Mouse (Mus musculus) stomach, postnatal 0 days (tissue): Measurements from ENCODE around the gene Arhgap31. TPM values are rescaled to one million over a fixed set of nuclear protein-coding genes. Genes with fewer than 3 reads are reported as not detected.

Experiments used
- ATAC-seq: fragments of 200-750 bp; cut with Nextera tagmentation; 2 replicates; pipeline ENCODE4 v1.8.0; 2017; ENCODE audit not compliant: low FRiP score, low TSS enrichment
- DNase-seq: peaks from one replicate; pipeline ENCODE4 v3.0.0-alpha.2; 2016; ENCODE audit warnings: low spot score
- H3K27ac ChIP-seq: fragments of 300-500 bp; sonication (generic); replicated peaks from 2 replicates; pipeline ENCODE4 v1.5.1; 2014; ENCODE audit warnings: mild to moderate bottlenecking, control low read depth
- H3K27me3 ChIP-seq: fragments of 300-500 bp; sonication (generic); 2 replicates; pipeline ENCODE4 v1.6.1; 2014; ENCODE audit warnings: low read length; ENCODE audit not compliant: control insufficient read depth, insufficient read depth
- H3K36me3 ChIP-seq: fragments of 300-500 bp; sonication (generic); 2 replicates; pipeline ENCODE4 v1.6.1; 2014; ENCODE audit warnings: low read length, mixed read lengths; ENCODE audit not compliant: control insufficient read depth, insufficient read depth
- H3K4me1 ChIP-seq: fragments of 300-500 bp; sonication (generic); replicated peaks from 2 replicates; pipeline ENCODE4 v1.6.1; 2014; ENCODE audit warnings: antibody characterized with exemption; ENCODE audit not compliant: control insufficient read depth, insufficient read depth
- H3K4me2 ChIP-seq: fragments of 300-500 bp; sonication (generic); replicated peaks from 2 replicates; pipeline ENCODE4 v1.6.1; 2014; ENCODE audit warnings: low read depth, mild to moderate bottlenecking, control low read depth, moderate library complexity
- H3K4me3 ChIP-seq: fragments of 300-500 bp; sonication (generic); 2 replicates; pipeline ENCODE4 v1.5.1; 2014; ENCODE audit warnings: low read depth, low read length, control low read depth
- H3K9ac ChIP-seq: fragments of 300-500 bp; sonication (generic); 2 replicates; pipeline ENCODE4 v1.6.1; 2014; ENCODE audit warnings: mild to moderate bottlenecking, low read length, control low read depth, mixed read lengths
- H3K9me3 ChIP-seq: fragments of 300-500 bp; sonication (generic); 2 replicates; pipeline ENCODE4 v1.6.1; 2016; ENCODE audit warnings: low read length; ENCODE audit not compliant: control insufficient read depth
- CTCF ChIP-seq: IDR thresholded peaks from 2 replicates; pipeline ENCODE4 v1.5.1; 2016; ENCODE audit warnings: antibody characterized with exemption, low read depth, mild to moderate bottlenecking, moderate library complexity
- EP300 ChIP-seq: optimal IDR thresholded peaks from 2 replicates; pipeline ENCODE3; 2016; ENCODE audit warnings: antibody characterized with exemption
- WGBS: fragments of 180-500 bp; shearing (Covaris S2); extraction: QIAGEN DNeasy Blood & Tissue Kit; methylation state at CpG from one replicate; pipeline ENCODE4 v1.1.7; 2014; 5-methylcytosine and 5-hydroxymethylcytosine counted together
- polyA plus RNA-seq: library from polyadenylated mRNA; unstranded; fragments of >200 nt; fragmentation: Nextera tagmentation; extraction: Ambion mirVana; gene quantifications from 2 replicates; pipeline ENCODE4 v1.2.1, GENCODE M21; 2015

The Arhgap31 gene
- polyA plus RNA-seq, 1 experiment from 2014 or later: 3.1 TPM

- H3K9me3 ChIP-seq: no peaks in the 10 kb centered on the region
- peaks cover 7% of the 10 kb centered on the region; the same call in 1 of the 2 replicates for H3K36me3 ChIP-seq
- H3K4me1 ChIP-seq: no peaks in the 10 kb centered on the region
- H3K27ac ChIP-seq: no peak overlapping the region
- no peak for TF ChIP-seq EP300
- TF ChIP-seq CTCF: 0 out of 2 replicates have a peak, but pooled peaks have one; percentile 5
- 79% methylated on average over 12 of the region's 12 CpGs for WGBS
- no peak overlapping the region for H3K4me2 ChIP-seq
- H3K9ac ChIP-seq: no peak overlapping the region
- H3K27me3 ChIP-seq: no peaks in the 10 kb centered on the region
- DNase-seq (no peak), ATAC-seq (no peak)
- H3K4me3 ChIP-seq: no peak overlapping the region
Observed at GRCm38 (mm10) chr16:38758104-38758861, 45.2 kb upstream of the Arhgap31 start.

- Histone ChIP-seq H3K27me3 (no peaks in the 10 kb centered on the region), H3K27ac (no peak overlapping the region), H3K4me1 (no peaks in the 10 kb centered on the region), H3K4me3 (no peak overlapping the region), H3K9me3 (no peaks in the 10 kb centered on the region), H3K36me3 (peaks cover 7% of the 10 kb centered on the region; the same call in 1 of the 2 replicates), H3K4me2 (no peak overlapping the region), H3K9ac (no peak overlapping the region)
- DNase-seq (no peak), ATAC-seq (no peak)
- WGBS: 93% methylated on average over 19 of the region's 19 CpGs
- TF ChIP-seq CTCF: no peak
- TF ChIP-seq EP300: no peak
Observed at GRCm38 (mm10) chr16:38757626-38758025, 44.6 kb upstream of the Arhgap31 start.

- no peak overlapping the region for H3K27ac ChIP-seq
- 63% methylated on average over 4 of the region's 4 CpGs for WGBS
- H3K4me2 ChIP-seq: no peak overlapping the region
- DNase-seq (no peak), ATAC-seq (no peak)
- no peaks in the 10 kb centered on the region for H3K4me1 ChIP-seq
- no peaks in the 10 kb centered on the region for H3K9me3 ChIP-seq
- no peak overlapping the region for H3K9ac ChIP-seq
- TF ChIP-seq CTCF (no peak), EP300 (no peak)
- H3K27me3 ChIP-seq: no peaks in the 10 kb centered on the region
- H3K4me3 ChIP-seq: no peak overlapping the region
- H3K36me3 ChIP-seq: peaks cover 7% of the 10 kb centered on the region; the same call in 1 of the 2 replicates
Observed at GRCm38 (mm10) chr16:38756572-38756971, 43.5 kb upstream of the Arhgap31 start.

- WGBS: 29% methylated on average over 5 of the region's 5 CpGs
- H3K36me3 ChIP-seq: peaks cover 7% of the 10 kb centered on the region; the same call in 1 of the 2 replicates
- no peaks in the 10 kb centered on the region for H3K4me1 ChIP-seq
- H3K9ac ChIP-seq: no peak overlapping the region
- no peak overlapping the region for H3K27ac ChIP-seq
- no peak for TF ChIP-seq EP300
- no peak for TF ChIP-seq CTCF
- no peak; the same call in 1 of the 2 replicates for ATAC-seq
- no peaks in the 10 kb centered on the region for H3K27me3 ChIP-seq
- no peak for DNase-seq
- no peak overlapping the region for H3K4me2 ChIP-seq
- H3K4me3 ChIP-seq: no peak overlapping the region
- no peaks in the 10 kb centered on the region for H3K9me3 ChIP-seq
Observed at GRCm38 (mm10) chr16:38756177-38756503, 43.1 kb upstream of the Arhgap31 start.

- Histone ChIP-seq H3K9me3 (no peaks in the 10 kb centered on the region), H3K36me3 (peaks cover 7% of the 10 kb centered on the region; the same call in 1 of the 2 replicates), H3K4me2 (no peak overlapping the region), H3K27me3 (no peaks in the 10 kb centered on the region), H3K27ac (no peak overlapping the region), H3K4me1 (no peaks in the 10 kb centered on the region), H3K4me3 (no peak overlapping the region), H3K9ac (no peak overlapping the region; the same call in 1 of the 2 replicates)
- TF ChIP-seq CTCF: no peak
- ATAC-seq: 0 out of 2 replicates have a peak, but pooled peaks have one; percentile 19
- 33% methylated on average over 7 of the region's 7 CpGs for WGBS
- no peak for DNase-seq
Observed at GRCm38 (mm10) chr16:38755452-38756176, 42.5 kb upstream of the Arhgap31 start.

GRCm38 (mm10) chr16:38753631-38754030 is 40.6 kb upstream of the Arhgap31 start:
- no peak overlapping the region for H3K9ac ChIP-seq
- H3K4me1 ChIP-seq: no peaks in the 10 kb centered on the region
- H3K27ac ChIP-seq: no peak overlapping the region
- H3K9me3 ChIP-seq: no peaks in the 10 kb centered on the region
- H3K36me3 ChIP-seq: peaks cover 3% of the 10 kb centered on the region; the same call in 1 of the 2 replicates
- WGBS: 59% methylated on average over 11 of the region's 11 CpGs
- ATAC-seq: peak; percentile 55; the same call in 1 of the 2 replicates
- no peak for DNase-seq
- H3K27me3 ChIP-seq: no peaks in the 10 kb centered on the region
- H3K4me2 ChIP-seq: no peak overlapping the region
- TF ChIP-seq EP300 (no peak), CTCF (no peak)
- H3K4me3 ChIP-seq: no peak overlapping the region
